Comparison of ENCODE assay signal across 23 mouse cellular contexts in genomic region chr11:70663101-70663500, GRCm38 (mm10). TPM values are rescaled to one million over a fixed set of nuclear protein-coding genes. Genes with fewer than 3 reads are reported as not detected.
A peak's percentile ranks its signal among the peaks of the same experiment; 100 is the strongest.
DNase-seq lines count a peak whose midpoint lies in the region; ATAC-seq and TF ChIP-seq lines count a peak whose summit lies in the region.
"Had no signal": no experiment of that assay in that cellular context is flagged by ENCODE, and none has a peak within 500 bp of the region (broad histone marks: within the 10 kb centered on the region; RNA-seq: fewer than 3 reads in every experiment).

No protein-coding gene starts in this region.

- H3K9me3 ChIP-seq in heart, embryonic 13.5 days = no peaks in the 10 kb centered on the region
- H3K9me3 ChIP-seq in heart, postnatal 0 days (replicated peaks; ENCODE audit: control insufficient read depth, low read length) = no peaks in the 10 kb centered on the region
- H3K9me3 ChIP-seq: embryonic facial prominence, embryonic 13.5 days; embryonic facial prominence, embryonic 15.5 days; forebrain, embryonic 10.5 days; forebrain, embryonic 12.5 days had no signal

- no peak for TF ChIP-seq CTCF in heart, postnatal 0 days (IDR thresholded peaks at IDR 0.05; ENCODE audit: low read depth)

- no peak for ATAC-seq in heart, embryonic 13.5 days (ENCODE audit: extremely low read depth, insufficient number of reproducible peaks, low FRiP score, low TSS enrichment)
- no peak for ATAC-seq in heart, postnatal 0 days (ENCODE audit: insufficient read depth, low read depth)
- ATAC-seq: forebrain, embryonic 14.5 days had no signal

- peak; percentile 79 for DNase-seq in heart, adult 11 months
- DNase-seq in heart, postnatal 4 days = no peak
- DNase-seq in heart, adult 8-10 months (ENCODE audit: low spot score) = no peak
- DNase-seq in heart, postnatal 0 days (ENCODE audit: low spot score) = no peak
- DNase-seq in heart, postnatal 10 days = no peak
- no peak for DNase-seq in urinary bladder, adult 2 months (ENCODE audit: low spot score)
- DNase-seq: adrenal gland, adult 2 months; adrenal gland, postnatal 10 days; adrenal gland, postnatal 25 days; cerebellum, adult 11 months; cerebellum, adult 18-20 months; cerebellum, adult 8-10 months; cerebellum, adult 9-11 months; cerebellum, postnatal 14 days; cerebellum, postnatal 36 days; embryo, embryonic 11 days had no signal

- H3K9ac ChIP-seq in heart, embryonic 13.5 days = peak overlapping the region; percentile 38; the same call in 1 of the 2 replicates
- H3K9ac ChIP-seq in heart, postnatal 0 days (replicated peaks; ENCODE audit: low read depth, low read length) = no peak overlapping the region
- H3K9ac ChIP-seq: embryonic facial prominence, embryonic 13.5 days; embryonic facial prominence, embryonic 15.5 days; forebrain, embryonic 12.5 days had no signal

- H3K4me1 ChIP-seq in heart, embryonic 13.5 days = peaks cover 51% of the 10 kb centered on the region
- H3K4me1 ChIP-seq in heart, postnatal 0 days (ENCODE audit: control insufficient read depth, insufficient read depth) = peaks cover 34% of the 10 kb centered on the region

- 0 out of 2 replicates have a peak overlapping the region, but pooled peaks have one; percentile 5 for H3K27ac ChIP-seq in heart, embryonic 13.5 days (replicated peaks)
- peak overlapping the region; percentile 70 for H3K27ac ChIP-seq in heart, postnatal 0 days (ENCODE audit: low read depth)
- H3K27ac ChIP-seq: embryonic facial prominence, embryonic 13.5 days; embryonic facial prominence, embryonic 15.5 days; forebrain, embryonic 10.5 days; forebrain, embryonic 12.5 days had no signal

- TF ChIP-seq EP300 in heart, postnatal 0 days (IDR thresholded peaks at IDR 0.05; ENCODE audit: low read depth) = no peak

- no peak overlapping the region for H3K4me3 ChIP-seq in heart, embryonic 13.5 days
- H3K4me3 ChIP-seq in heart, postnatal 0 days (ENCODE audit: low read depth, low read length) = no peak overlapping the region
- H3K4me3 ChIP-seq: embryonic facial prominence, embryonic 13.5 days; embryonic facial prominence, embryonic 15.5 days; erythroblast, embryonic 14.5 days; forebrain, embryonic 10.5 days; forebrain, embryonic 12.5 days had no signal

- H3K4me2 ChIP-seq in heart, embryonic 13.5 days = no peak overlapping the region
- no peak overlapping the region for H3K4me2 ChIP-seq in heart, postnatal 0 days (ENCODE audit: low read depth, low read length)
- H3K4me2 ChIP-seq: embryonic facial prominence, embryonic 13.5 days; embryonic facial prominence, embryonic 15.5 days; forebrain, embryonic 12.5 days had no signal

- peaks cover 87% of the 10 kb centered on the region for H3K36me3 ChIP-seq in heart, embryonic 13.5 days
- peaks cover 68% of the 10 kb centered on the region for H3K36me3 ChIP-seq in heart, postnatal 0 days (replicated peaks; ENCODE audit: control insufficient read depth, insufficient read depth, low read length)

- no peaks in the 10 kb centered on the region for H3K27me3 ChIP-seq in heart, embryonic 13.5 days (replicated peaks)
- no peaks in the 10 kb centered on the region for H3K27me3 ChIP-seq in heart, postnatal 0 days (ENCODE audit: control insufficient read depth, insufficient read depth, low read length)
- H3K27me3 ChIP-seq: embryonic facial prominence, embryonic 13.5 days; embryonic facial prominence, embryonic 15.5 days; forebrain, embryonic 12.5 days had no signal

- intact Hi-C loops in heart, postnatal 10 days (cut with DNase I) = no loop called here

- WGBS in heart, embryonic 13.5 days = 78% methylated on average over 8 of the region's 8 CpGs
- WGBS in heart, postnatal 0 days = 59% methylated on average over 8 of the region's 8 CpGs

RNA-seq across cellular contexts. Expression of gene Eno3, which starts 6.1 kb away (rescaled TPM):
- 1,000 to 10,000 TPM; 1,339 to 1,391 TPM for total RNA-seq in heart, postnatal 4 days (2021)
- polyA plus RNA-seq in heart, embryonic 13.5 days (2015; fragmentation: Nextera tagmentation; extraction: Ambion mirVana) = 273 and 322 TPM in 2 replicates
- total RNA-seq in heart, adult 8-10 months (2022) = 1,000 to 10,000 TPM; 1,693 to 1,917 (median 1,770) TPM
- 1,315 and 1,376 TPM in 2 replicates for total RNA-seq in heart, postnatal 0 days (2014; rRNA removed; ENCODE audit: low replicate concordance)
- polyA plus RNA-seq in heart, postnatal 0 days (2015; fragmentation: Nextera tagmentation; extraction: Ambion mirVana) = 1,204 and 1,224 TPM in 2 replicates
- total RNA-seq in heart, postnatal 10 days (2021) = 1,000 to 10,000 TPM; 1,599 to 1,711 TPM
- polyA plus RNA-seq in urinary bladder, adult 2 months (2012; rRNA removed) = 104 and 126 TPM in 2 replicates

RNA-seq across cellular contexts. Expression of gene Spag7, which starts 6.1 kb away (rescaled TPM):
- 10 to 100 TPM; 86.2 to 92.3 TPM for total RNA-seq in heart, postnatal 4 days (2021)
- polyA plus RNA-seq in heart, embryonic 13.5 days (2015; fragmentation: Nextera tagmentation; extraction: Ambion mirVana) = 175 and 206 TPM in 2 replicates
- 100 to 1,000 TPM in 1 of 4 experiments, 10 to 100 TPM in 3; 89.6 to 119 (median 95.7) TPM for total RNA-seq in heart, adult 8-10 months (2022)
- total RNA-seq in heart, postnatal 0 days (2014; rRNA removed; ENCODE audit: low replicate concordance) = 42.0 and 53.9 TPM in 2 replicates
- 154 and 175 TPM in 2 replicates for polyA plus RNA-seq in heart, postnatal 0 days (2015; fragmentation: Nextera tagmentation; extraction: Ambion mirVana)
- total RNA-seq in heart, postnatal 10 days (2021) = 10 to 100 TPM; 86.0 to 88.2 TPM
- polyA plus RNA-seq in urinary bladder, adult 2 months (2012; rRNA removed) = 89.4 and 93.2 TPM in 2 replicates

RNA-seq across cellular contexts. Expression of gene Pfn1, which starts 8.7 kb away (rescaled TPM):
- total RNA-seq in heart, postnatal 4 days (2021) = 100 to 1,000 TPM; 572 to 580 TPM
- 1,587 and 1,588 TPM in 2 replicates for polyA plus RNA-seq in heart, embryonic 13.5 days (2015; fragmentation: Nextera tagmentation; extraction: Ambion mirVana)
- total RNA-seq in heart, adult 8-10 months (2022) = 100 to 1,000 TPM; 243 to 295 (median 274) TPM
- 924 and 959 TPM in 2 replicates for total RNA-seq in heart, postnatal 0 days (2014; rRNA removed; ENCODE audit: low replicate concordance)
- 903 and 932 TPM in 2 replicates for polyA plus RNA-seq in heart, postnatal 0 days (2015; fragmentation: Nextera tagmentation; extraction: Ambion mirVana)
- 100 to 1,000 TPM; 456 to 499 TPM for total RNA-seq in heart, postnatal 10 days (2021)
- 1,258 and 1,344 TPM in 2 replicates for polyA plus RNA-seq in urinary bladder, adult 2 months (2012; rRNA removed)

RNA-seq across cellular contexts. Expression of gene Slc25a11, which starts 15.8 kb away (rescaled TPM):
- total RNA-seq in heart, postnatal 4 days (2021) = 100 to 1,000 TPM; 311 to 313 TPM
- 234 and 262 TPM in 2 replicates for polyA plus RNA-seq in heart, embryonic 13.5 days (2015; fragmentation: Nextera tagmentation; extraction: Ambion mirVana)
- total RNA-seq in heart, adult 8-10 months (2022) = 100 to 1,000 TPM; 640 to 724 (median 656) TPM
- 530 and 532 TPM in 2 replicates for total RNA-seq in heart, postnatal 0 days (2014; rRNA removed; ENCODE audit: low replicate concordance)
- 446 and 451 TPM in 2 replicates for polyA plus RNA-seq in heart, postnatal 0 days (2015; fragmentation: Nextera tagmentation; extraction: Ambion mirVana)
- 100 to 1,000 TPM; 378 to 381 TPM for total RNA-seq in heart, postnatal 10 days (2021)
- 93.9 and 96.9 TPM in 2 replicates for polyA plus RNA-seq in urinary bladder, adult 2 months (2012; rRNA removed)

RNA-seq across cellular contexts. Expression of gene Rnf167, which starts 16.1 kb away (rescaled TPM):
- 10 to 100 TPM; 42.1 to 42.8 TPM for total RNA-seq in heart, postnatal 4 days (2021)
- 66.3 and 73.8 TPM in 2 replicates for polyA plus RNA-seq in heart, embryonic 13.5 days (2015; fragmentation: Nextera tagmentation; extraction: Ambion mirVana)
- total RNA-seq in heart, adult 8-10 months (2022) = 10 to 100 TPM; 53.0 to 67.3 (median 58.7) TPM
- 48.3 and 66.3 TPM in 2 replicates for total RNA-seq in heart, postnatal 0 days (2014; rRNA removed; ENCODE audit: low replicate concordance)
- 61.8 and 62.5 TPM in 2 replicates for polyA plus RNA-seq in heart, postnatal 0 days (2015; fragmentation: Nextera tagmentation; extraction: Ambion mirVana)
- total RNA-seq in heart, postnatal 10 days (2021) = 10 to 100 TPM; 50.2 to 50.4 TPM
- polyA plus RNA-seq in urinary bladder, adult 2 months (2012; rRNA removed) = 116 and 119 TPM in 2 replicates
